Mouse (Mus musculus) lung, embryonic 14.5 days (tissue): ENCODE measurements around the gene Ptprg. TPM values are rescaled to one million over a fixed set of nuclear protein-coding genes. Genes with fewer than 3 reads are reported as not detected.

Experiments
- ATAC-seq: fragments of 200-750 bp; cut with Nextera tagmentation; 2 replicates; pipeline ENCODE4 v1.8.0; 2017; ENCODE audit warnings: mild to moderate bottlenecking, moderate TSS enrichment, moderate library complexity; ENCODE audit not compliant: insufficient read depth
- DNase-seq: peaks from one replicate; pipeline ENCODE4 v3.0.0-alpha.2; 2015
- H3K27ac ChIP-seq: fragments of 300-500 bp; sonication (generic); 2 replicates; pipeline ENCODE4 v1.5.1; 2014; ENCODE audit warnings: low read depth, mild to moderate bottlenecking, moderate library complexity
- H3K27me3 ChIP-seq: fragments of 300-500 bp; sonication (generic); 2 replicates; pipeline ENCODE4 v1.6.1; 2014; ENCODE audit warnings: low read length, control low read depth; ENCODE audit not compliant: insufficient read depth
- H3K36me3 ChIP-seq: fragments of 300-500 bp; sonication (generic); 2 replicates; pipeline ENCODE4 v1.6.1; 2014; ENCODE audit warnings: control low read depth; ENCODE audit not compliant: insufficient read depth
- H3K4me1 ChIP-seq: fragments of 300-500 bp; sonication (generic); 2 replicates; pipeline ENCODE4 v1.6.1; 2014; ENCODE audit warnings: antibody characterized with exemption, control low read depth; ENCODE audit not compliant: insufficient read depth
- H3K4me2 ChIP-seq: fragments of 300-500 bp; sonication (generic); 2 replicates; pipeline ENCODE4 v1.6.1; 2014; ENCODE audit warnings: mild to moderate bottlenecking
- H3K4me3 ChIP-seq: fragments of 300-500 bp; sonication (generic); 2 replicates; pipeline ENCODE4 v1.5.1; 2014; ENCODE audit warnings: low read depth, low read length
- H3K9ac ChIP-seq: fragments of 300-500 bp; sonication (generic); 2 replicates; pipeline ENCODE4 v1.6.1; 2014
- H3K9me3 ChIP-seq: fragments of 300-500 bp; sonication (generic); 2 replicates; pipeline ENCODE4 v1.6.1; 2016; ENCODE audit warnings: low read depth, low read length, control low read depth
- CTCF ChIP-seq: IDR thresholded peaks from 2 replicates; pipeline ENCODE4 v1.5.1; 2016; ENCODE audit warnings: antibody characterized with exemption, low read depth
- WGBS: fragments of 180-500 bp; shearing (Covaris S2); extraction: QIAGEN DNeasy Blood & Tissue Kit; methylation state at CpG from one replicate; pipeline ENCODE4 v1.1.7; 2014; 5-methylcytosine and 5-hydroxymethylcytosine counted together
- polyA plus RNA-seq: library from polyadenylated mRNA; unstranded; fragments of >200 nt; fragmentation: Nextera tagmentation; extraction: Ambion mirVana; gene quantifications from 2 replicates; pipeline ENCODE4 v1.2.1, GENCODE M21; 2014

The Ptprg gene
- polyA plus RNA-seq, 1 experiment from 2014 or later, result 43.2 TPM

DNA sequence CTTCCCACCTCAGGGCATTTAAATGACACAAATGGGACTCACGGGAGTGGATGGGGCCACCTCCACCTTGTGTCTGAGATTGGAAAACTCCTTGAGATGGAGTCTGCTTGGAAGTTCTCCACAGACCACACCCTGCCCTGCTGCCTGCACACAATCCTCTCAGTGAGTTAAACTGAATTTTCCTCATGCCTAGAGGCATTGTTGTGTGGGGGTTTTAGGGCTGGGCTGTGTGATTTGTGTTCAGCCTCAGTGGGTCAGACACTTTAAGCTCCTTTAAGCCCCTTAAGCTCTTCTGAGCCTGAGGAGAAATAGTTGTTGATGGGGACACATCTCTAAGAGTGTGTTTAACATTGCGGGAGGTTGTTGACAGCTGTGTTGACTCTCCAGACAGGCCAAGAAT, 375.2 kb downstream of the Ptprg start:
- no peak overlapping the region for H3K27ac ChIP-seq
- H3K27me3 ChIP-seq, result no peaks in the 10 kb centered on the region
- H3K4me3 ChIP-seq, result no peak overlapping the region
- 60% methylated on average over 2 of the region's 2 CpGs for WGBS
- H3K36me3 ChIP-seq, result no peaks in the 10 kb centered on the region
- DNase-seq (peak; percentile 50), ATAC-seq (peak; percentile 44; the same call in 1 of the 2 replicates)
- H3K9me3 ChIP-seq, result no peaks in the 10 kb centered on the region
- no peak overlapping the region for H3K4me2 ChIP-seq
- no peak for TF ChIP-seq CTCF
- no peak overlapping the region for H3K9ac ChIP-seq
- no peaks in the 10 kb centered on the region for H3K4me1 ChIP-seq

DNA sequence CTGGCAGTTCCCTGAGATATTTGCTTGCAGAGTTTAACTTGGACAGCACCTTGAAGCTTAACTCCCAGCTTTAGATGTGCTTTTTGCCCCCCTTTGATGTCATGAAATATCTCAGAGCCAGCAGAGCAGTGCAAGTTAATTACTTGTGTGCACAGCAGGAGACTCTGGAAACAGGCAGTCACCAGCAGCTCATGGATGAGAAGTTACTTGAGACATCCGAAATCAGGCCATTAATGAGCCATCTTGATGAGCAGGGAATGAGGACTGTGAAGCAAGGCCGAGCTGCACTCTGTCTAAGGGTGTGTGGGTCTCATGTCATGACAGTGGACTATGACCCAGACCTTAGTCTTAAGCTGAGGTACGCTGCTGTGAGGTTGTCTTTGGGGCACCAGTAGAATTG, 379.2 kb downstream of the Ptprg start:
- H3K4me2 ChIP-seq, result no peak overlapping the region
- no peaks in the 10 kb centered on the region for H3K9me3 ChIP-seq
- H3K4me3 ChIP-seq, result no peak overlapping the region
- no peak overlapping the region for H3K27ac ChIP-seq
- H3K4me1 ChIP-seq, result no peaks in the 10 kb centered on the region
- no peaks in the 10 kb centered on the region for H3K36me3 ChIP-seq
- H3K27me3 ChIP-seq, result no peaks in the 10 kb centered on the region
- no peak overlapping the region for H3K9ac ChIP-seq
- ATAC-seq, result no peak
- DNase-seq, result no peak
- 71% methylated on average over 3 of the region's 3 CpGs for WGBS
- no peak for TF ChIP-seq CTCF

DNA sequence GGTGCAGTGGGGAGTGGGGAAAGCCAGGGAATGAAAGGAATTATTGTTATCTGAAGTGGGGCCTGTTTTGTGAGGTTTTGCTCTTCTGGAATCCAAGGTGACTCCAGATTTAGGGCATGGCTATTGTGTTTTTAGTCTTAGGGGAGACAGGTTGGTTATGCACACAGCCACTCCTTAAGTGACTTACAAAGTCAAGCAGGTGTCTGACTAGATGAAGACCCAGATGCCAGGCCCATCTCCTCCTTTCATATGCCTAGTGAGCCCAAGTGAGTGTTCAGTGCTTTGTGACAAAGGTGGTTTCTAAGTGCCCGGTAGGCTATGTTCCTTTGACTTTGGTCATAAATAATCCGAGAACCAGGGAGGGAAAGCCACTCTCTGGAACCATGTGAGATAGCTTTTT, 381.2 kb downstream of the Ptprg start:
- no peak for ATAC-seq

DNA sequence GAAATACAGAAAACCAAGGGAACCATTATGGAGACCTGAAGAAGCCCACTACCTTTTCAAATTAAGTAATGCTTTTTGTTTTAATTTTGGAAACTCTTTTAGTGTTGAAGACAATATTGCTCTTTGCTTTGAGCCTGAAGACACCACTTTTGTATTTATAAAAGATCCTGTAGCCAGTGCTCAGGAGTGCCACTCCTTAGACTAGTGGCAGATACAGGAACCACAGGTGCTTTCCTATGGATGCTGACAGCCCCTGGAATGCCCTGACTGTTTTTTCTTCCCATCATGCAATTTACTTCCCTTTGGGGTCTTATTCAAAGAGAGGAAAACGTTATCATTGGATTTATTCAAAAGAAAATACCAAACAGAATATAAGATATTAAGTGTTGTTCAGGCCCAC, 381.9 kb downstream of the Ptprg start:
- Histone ChIP-seq H3K27me3 (no peaks in the 10 kb centered on the region), H3K36me3 (no peaks in the 10 kb centered on the region), H3K4me1 (no peaks in the 10 kb centered on the region), H3K4me3 (no peak overlapping the region), H3K4me2 (no peak overlapping the region), H3K9ac (no peak overlapping the region), H3K9me3 (no peaks in the 10 kb centered on the region), H3K27ac (no peak overlapping the region)
- no peak for ATAC-seq
- peak; percentile 10 for DNase-seq
- TF ChIP-seq CTCF, result peak; percentile 27; the same call in 1 of the 2 replicates
- 34% methylated on average over 1 of the region's 1 CpGs for WGBS

More for the DNA sequence above, 381.2 kb downstream of the Ptprg start:
- Histone ChIP-seq H3K4me1 (no peaks in the 10 kb centered on the region), H3K36me3 (no peaks in the 10 kb centered on the region), H3K27me3 (no peaks in the 10 kb centered on the region), H3K9ac (no peak overlapping the region), H3K4me3 (no peak overlapping the region), H3K4me2 (no peak overlapping the region), H3K9me3 (no peaks in the 10 kb centered on the region), H3K27ac (no peak overlapping the region)
- DNase-seq, result no peak
- WGBS, result 73% methylated on average over 2 of the region's 2 CpGs
- no peak for TF ChIP-seq CTCF

DNA sequence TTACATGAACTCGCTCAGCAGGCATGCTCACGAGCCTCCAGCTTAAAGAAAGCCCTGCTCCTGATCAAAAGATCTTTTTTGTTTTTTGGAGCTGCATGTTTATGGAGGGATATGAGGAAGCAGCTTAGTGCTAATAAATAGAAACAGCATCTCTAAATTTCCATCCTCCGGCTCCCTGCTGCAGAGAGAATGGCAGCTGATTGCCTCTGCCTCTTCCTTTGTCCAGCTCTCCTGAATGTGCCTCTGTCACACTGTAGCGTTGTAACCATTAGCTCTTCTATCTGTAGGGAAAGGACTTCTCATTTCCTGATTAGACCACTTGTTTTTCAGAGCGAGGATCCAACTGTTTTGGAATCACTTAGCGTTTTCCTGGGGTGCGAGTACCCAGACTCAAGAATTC, 382.4 kb downstream of the Ptprg start:
- TF ChIP-seq CTCF, result no peak
- no peaks in the 10 kb centered on the region for H3K4me1 ChIP-seq
- H3K9ac ChIP-seq, result no peak overlapping the region
- no peak for DNase-seq
- no peak overlapping the region for H3K4me3 ChIP-seq
- no peaks in the 10 kb centered on the region for H3K9me3 ChIP-seq
- no peaks in the 10 kb centered on the region for H3K36me3 ChIP-seq
- no peak overlapping the region for H3K4me2 ChIP-seq
- no peaks in the 10 kb centered on the region for H3K27me3 ChIP-seq
- no peak for ATAC-seq
- H3K27ac ChIP-seq, result no peak overlapping the region
- WGBS, result 79% methylated on average over 7 of the region's 7 CpGs

DNA sequence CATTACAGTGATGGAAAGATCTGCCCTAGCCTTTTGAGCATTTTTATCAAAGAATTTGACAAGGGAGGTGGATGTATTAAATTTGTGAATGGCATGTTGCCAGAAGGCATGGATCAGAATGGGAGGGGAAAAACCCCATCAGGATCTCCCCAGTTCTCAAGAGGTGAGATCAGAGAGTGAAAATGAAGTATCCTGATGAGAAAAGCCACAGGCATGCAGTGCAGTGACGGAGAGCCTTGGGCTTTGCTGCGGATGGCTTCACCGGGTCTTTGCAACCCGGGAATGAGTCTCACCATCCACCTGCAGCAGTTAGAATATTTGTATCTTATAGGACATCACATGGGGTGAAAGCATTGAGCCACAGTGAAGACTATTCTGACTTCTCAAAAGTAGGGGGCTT, 385.6 kb downstream of the Ptprg start:
- no peaks in the 10 kb centered on the region for H3K9me3 ChIP-seq
- TF ChIP-seq CTCF, result no peak
- DNase-seq, result no peak
- H3K27me3 ChIP-seq, result no peaks in the 10 kb centered on the region
- WGBS, result 92% methylated on average over 4 of the region's 4 CpGs
- no peak for ATAC-seq
- no peak overlapping the region for H3K9ac ChIP-seq
- H3K27ac ChIP-seq, result no peak overlapping the region
- no peaks in the 10 kb centered on the region for H3K4me1 ChIP-seq
- no peak overlapping the region for H3K4me3 ChIP-seq
- H3K36me3 ChIP-seq, result no peaks in the 10 kb centered on the region
- no peak overlapping the region for H3K4me2 ChIP-seq

DNA sequence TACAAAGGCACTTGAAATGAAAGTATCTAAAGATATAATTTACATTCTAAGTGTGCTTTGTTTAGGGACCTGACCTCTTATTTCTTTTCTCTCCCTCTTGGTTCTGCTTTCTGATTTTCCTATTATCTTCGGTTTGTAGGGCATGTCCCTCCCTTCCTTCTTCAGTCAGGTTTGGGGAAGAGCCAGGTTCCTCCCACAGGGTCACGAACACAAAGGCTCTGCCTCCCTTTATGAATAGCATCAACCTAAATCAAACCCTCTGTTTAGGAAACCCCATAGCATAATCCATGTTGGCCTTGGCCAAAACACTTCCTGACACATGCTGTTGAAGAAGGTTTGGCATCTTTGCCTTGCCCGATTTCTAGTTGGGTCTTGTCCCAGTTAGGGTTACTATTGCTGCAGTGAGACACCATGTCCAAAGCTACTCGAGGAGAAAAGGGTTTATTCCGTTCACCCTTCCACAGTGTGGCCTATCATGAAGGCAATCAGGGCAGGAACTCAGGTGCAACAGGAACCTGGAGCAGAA, 388.7 kb downstream of the Ptprg start:
- no peaks in the 10 kb centered on the region for H3K9me3 ChIP-seq
- H3K4me1 ChIP-seq, result no peaks in the 10 kb centered on the region
- DNase-seq (no peak), ATAC-seq (no peak)
- no peak overlapping the region for H3K9ac ChIP-seq
- H3K4me2 ChIP-seq, result no peak overlapping the region
- H3K27ac ChIP-seq, result no peak overlapping the region
- no peaks in the 10 kb centered on the region for H3K36me3 ChIP-seq
- 85% methylated on average over 5 of the region's 5 CpGs for WGBS
- TF ChIP-seq CTCF, result no peak
- no peak overlapping the region for H3K4me3 ChIP-seq
- no peaks in the 10 kb centered on the region for H3K27me3 ChIP-seq

DNA sequence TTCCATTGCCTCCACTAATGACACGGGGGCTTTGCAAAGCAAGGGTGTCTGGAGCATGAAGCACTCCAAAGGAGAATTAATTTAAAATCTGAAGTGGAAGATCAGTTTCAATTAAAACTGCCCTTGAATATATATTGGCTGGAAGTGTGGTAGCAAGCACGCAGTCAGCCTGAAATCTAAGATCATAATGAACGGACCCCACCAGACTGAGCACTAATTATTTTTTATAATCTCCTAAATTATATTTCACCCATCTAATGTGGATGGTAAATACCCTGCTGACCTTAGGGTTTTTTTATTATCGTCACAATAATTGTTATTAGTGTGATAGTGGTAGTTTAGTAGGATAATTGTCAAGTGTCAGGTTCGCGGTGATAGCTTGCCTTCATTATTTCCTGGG, 397.0 kb downstream of the Ptprg start:
- no peak for ATAC-seq
- Histone ChIP-seq H3K9ac (no peak overlapping the region), H3K9me3 (no peaks in the 10 kb centered on the region), H3K4me1 (no peaks in the 10 kb centered on the region), H3K27me3 (no peaks in the 10 kb centered on the region), H3K4me3 (no peak overlapping the region), H3K4me2 (no peak overlapping the region), H3K36me3 (0 out of 2 replicates have a peak, but pooled peaks cover 3% of the 10 kb centered on the region), H3K27ac (no peak overlapping the region)
- TF ChIP-seq CTCF, result no peak
- DNase-seq, result no peak
- WGBS, result 85% methylated on average over 6 of the region's 6 CpGs
